Mouse (Mus musculus) lung, postnatal 0 days (tissue): Measurements from ENCODE around the gene Tspan9.

ENCODE experiments used
- CTCF ChIP-seq: IDR thresholded peaks from 2 replicates; pipeline ENCODE4 v1.5.1; 2016; ENCODE audit warnings: antibody characterized with exemption, mild to moderate bottlenecking
- EP300 ChIP-seq: IDR thresholded peaks from 2 replicates; pipeline ENCODE4 v1.6.1; 2016; ENCODE audit warnings: antibody characterized with exemption, mild to moderate bottlenecking, control low read depth

- TF ChIP-seq CTCF = no peak
- no peak for TF ChIP-seq EP300
These were observed 201.0 kb downstream of the Tspan9 start for GRCm38 (mm10) chr6:127942421-127942820.
